Mouse (Mus musculus) embryonic facial prominence, embryonic 14.5 days (tissue): ENCODE measurements around the gene Tstd1. TPM values are rescaled to one million over a fixed set of nuclear protein-coding genes. Genes with fewer than 3 reads are reported as not detected.

Experiments
- ATAC-seq: fragments of 200-750 bp; cut with Nextera tagmentation; 2 replicates; pipeline ENCODE4 v1.8.0; 2017; ENCODE audit warnings: low read depth, moderate number of reproducible peaks, moderate TSS enrichment
- DNase-seq: peaks from one replicate; pipeline ENCODE4 v3.0.0-alpha.2; 2015; ENCODE audit warnings: low spot score
- H3K27ac ChIP-seq: fragments of 300-500 bp; sonication (generic); replicated peaks from 2 replicates; pipeline ENCODE4 v1.5.1; 2014; ENCODE audit warnings: low read depth, mild to moderate bottlenecking, low read length, moderate library complexity
- H3K27me3 ChIP-seq: fragments of 300-500 bp; sonication (generic); replicated peaks from 2 replicates; pipeline ENCODE4 v1.6.1; 2014; ENCODE audit warnings: low read length; ENCODE audit not compliant: control insufficient read depth, insufficient read depth
- H3K36me3 ChIP-seq: fragments of 300-500 bp; sonication (generic); 2 replicates; pipeline ENCODE4 v1.6.1; 2014; ENCODE audit warnings: low read length, mixed read lengths; ENCODE audit not compliant: control insufficient read depth, insufficient read depth
- H3K4me1 ChIP-seq: fragments of 300-500 bp; sonication (generic); 2 replicates; pipeline ENCODE4 v1.6.1; 2014; ENCODE audit warnings: antibody characterized with exemption, low read length; ENCODE audit not compliant: control insufficient read depth, insufficient read depth
- H3K4me2 ChIP-seq: fragments of 300-500 bp; sonication (generic); 2 replicates; pipeline ENCODE4 v1.6.1; 2014; ENCODE audit warnings: low read depth, mild to moderate bottlenecking, low read length, moderate library complexity, mixed read lengths
- H3K4me3 ChIP-seq: fragments of 300-500 bp; sonication (generic); 2 replicates; pipeline ENCODE4 v1.5.1; 2014; ENCODE audit warnings: low read depth, mild to moderate bottlenecking, low read length
- H3K9ac ChIP-seq: fragments of 300-500 bp; sonication (generic); 2 replicates; pipeline ENCODE4 v1.6.1; 2014; ENCODE audit warnings: low read depth, mild to moderate bottlenecking, low read length, moderate library complexity, mixed read lengths
- H3K9me3 ChIP-seq: fragments of 300-500 bp; sonication (generic); 2 replicates; pipeline ENCODE4 v1.6.1; 2016; ENCODE audit warnings: low read length; ENCODE audit not compliant: control insufficient read depth
- whole genome bisulfite sequencing: fragments of 180-500 bp; shearing (Covaris S2); extraction: QIAGEN DNeasy Blood & Tissue Kit; methylation state at CpG from one replicate; pipeline ENCODE4 v1.1.7; 2014; 5-methylcytosine and 5-hydroxymethylcytosine counted together
- polyA plus RNA-seq: library from polyadenylated mRNA; unstranded; fragments of >200 nt; fragmentation: Nextera tagmentation; extraction: Ambion mirVana; gene quantifications from 2 replicates; pipeline ENCODE4 v1.2.1, GENCODE M21; 2014

Gene Tstd1
- 2.0 and 3.6 TPM in 2 replicates for polyA plus RNA-seq

- WGBS = 83% methylated on average over 5 of the region's 5 CpGs
- no peak within 1 kb of the TSS for H3K4me2 ChIP-seq
- no peak within 1 kb of the TSS for H3K9ac ChIP-seq
- no peak within 1 kb of the TSS for H3K4me3 ChIP-seq
- H3K27ac ChIP-seq = peak within 1 kb of the TSS; percentile 58
- no peak for DNase-seq
- H3K4me1 ChIP-seq = no peaks in the 10 kb centered on the region
- no peaks in the 10 kb centered on the region for H3K9me3 ChIP-seq
- no peak; the same call in 1 of the 2 replicates for ATAC-seq
- H3K36me3 ChIP-seq = peaks cover 57% of the 10 kb centered on the region
- H3K27me3 ChIP-seq = no peaks in the 10 kb centered on the region
These were observed at the start of gene Tstd1 for GRCm38 (mm10) chr1:171418660-171419059. Gene Tstd1, plus strand, starts transcription at chr1:171418872.

DNA sequence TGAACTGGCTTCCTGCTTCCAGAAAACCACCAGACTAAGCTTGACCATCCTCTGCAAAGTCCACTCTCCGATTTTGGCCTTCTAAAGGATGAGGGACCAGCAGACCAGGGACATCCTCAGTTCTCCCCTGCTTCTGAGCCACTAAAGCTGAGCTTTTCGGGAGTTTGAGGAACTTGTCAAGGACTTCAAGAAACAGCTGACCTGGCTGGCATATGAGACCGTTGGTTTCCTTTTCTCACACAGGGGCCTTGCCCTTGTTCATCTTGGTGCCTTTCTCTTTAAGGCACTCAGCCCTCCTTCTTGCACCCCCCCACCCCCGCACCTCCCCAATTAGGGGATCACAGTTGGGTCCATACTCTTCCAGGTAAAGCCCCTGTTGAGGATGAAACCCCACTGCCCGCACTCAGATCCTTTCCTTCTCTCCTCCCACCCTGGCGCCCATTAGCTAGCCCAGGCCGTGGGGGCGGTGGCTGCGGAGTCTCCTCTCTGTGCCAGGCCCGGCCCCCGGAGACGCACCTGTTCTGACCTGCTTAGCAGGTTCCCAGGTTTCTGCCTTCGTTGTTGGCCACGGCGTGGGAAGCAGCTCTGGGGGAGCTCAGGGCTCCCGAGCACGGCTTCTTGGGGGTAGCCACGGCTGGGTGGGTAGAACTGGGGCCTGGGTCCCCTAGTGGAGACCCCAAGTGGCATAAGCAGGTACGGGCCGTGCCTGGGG lies 48.7 kb upstream of the Tstd1 start, which contains the start of gene Nectin4:
TSS of gene Nectin4 (plus strand) at position 255 of the 712 bp plus-strand sequence.
- peak within 1 kb of the TSS; percentile 46 for H3K9ac ChIP-seq
- H3K27me3 ChIP-seq = no peaks in the 10 kb centered on the region
- peak within 1 kb of the TSS; percentile 31 for H3K4me2 ChIP-seq
- WGBS = 27% methylated on average over 18 of the region's 20 CpGs
- H3K9me3 ChIP-seq = no peaks in the 10 kb centered on the region
- H3K36me3 ChIP-seq = no peaks in the 10 kb centered on the region
- ATAC-seq (peak; percentile 80), DNase-seq (peak; percentile 80)
- H3K4me3 ChIP-seq = peak within 1 kb of the TSS; percentile 16
- H3K4me1 ChIP-seq = peaks cover 13% of the 10 kb centered on the region
- H3K27ac ChIP-seq = 0 out of 2 replicates have a peak within 1 kb of the TSS, but pooled peaks have one; percentile 34

DNA sequence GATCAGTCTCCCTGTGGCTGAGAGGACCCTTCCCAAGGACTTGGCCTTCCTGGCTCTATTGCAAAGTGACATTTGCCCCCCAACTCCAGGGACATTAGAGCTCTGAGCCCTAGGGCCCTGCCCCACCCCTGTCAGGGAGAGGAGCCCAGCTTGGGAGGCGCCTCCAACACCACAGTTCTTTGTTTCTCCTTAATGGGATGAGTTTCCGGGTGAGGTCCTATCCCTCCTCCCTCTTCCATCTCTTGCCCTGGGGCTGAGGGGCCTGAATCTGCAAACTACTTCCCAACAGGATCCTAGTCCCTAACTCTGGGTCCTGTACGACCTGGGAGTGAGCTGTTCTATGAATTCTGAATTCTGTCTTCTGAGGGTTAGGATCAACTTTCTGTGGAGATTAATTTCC lies 45.8 kb upstream of the Tstd1 start:
- H3K9me3 ChIP-seq = no peaks in the 10 kb centered on the region
- H3K4me2 ChIP-seq = 0 out of 2 replicates have a peak overlapping the region, but pooled peaks have one; percentile 6
- H3K36me3 ChIP-seq = no peaks in the 10 kb centered on the region
- WGBS = 29% methylated on average over 3 of the region's 3 CpGs
- H3K27ac ChIP-seq = no peak overlapping the region
- peaks cover 13% of the 10 kb centered on the region for H3K4me1 ChIP-seq
- no peak for DNase-seq
- no peak for ATAC-seq
- H3K4me3 ChIP-seq = peak overlapping the region; percentile 16; the same call in 1 of the 2 replicates
- H3K9ac ChIP-seq = no peak overlapping the region; the same call in 1 of the 2 replicates
- H3K27me3 ChIP-seq = no peaks in the 10 kb centered on the region

GRCm38 (mm10) chr1:171373946-171374345 lies 44.7 kb upstream of the Tstd1 start:
- ATAC-seq = peak; percentile 37
- DNase-seq = peak; percentile 70
- Histone ChIP-seq H3K4me1 (peaks cover 13% of the 10 kb centered on the region), H3K36me3 (no peaks in the 10 kb centered on the region), H3K9me3 (no peaks in the 10 kb centered on the region), H3K4me3 (no peak overlapping the region), H3K27me3 (no peaks in the 10 kb centered on the region), H3K4me2 (peak overlapping the region; percentile 31), H3K9ac (0 out of 2 replicates have a peak overlapping the region, but pooled peaks have one; percentile 2), H3K27ac (peak overlapping the region; percentile 77)
- WGBS = 2% methylated on average over 4 of the region's 4 CpGs

- peaks cover 11% of the 10 kb centered on the region for H3K27me3 ChIP-seq
- H3K4me1 ChIP-seq = peaks cover 20% of the 10 kb centered on the region
- no peak overlapping the region for H3K9ac ChIP-seq
- WGBS = 47% methylated on average over 9 of the region's 9 CpGs
- no peak overlapping the region for H3K4me2 ChIP-seq
- ATAC-seq = no peak
- H3K27ac ChIP-seq = no peak overlapping the region; the same call in 1 of the 2 replicates
- no peak overlapping the region for H3K4me3 ChIP-seq
- no peaks in the 10 kb centered on the region for H3K9me3 ChIP-seq
- H3K36me3 ChIP-seq = no peaks in the 10 kb centered on the region
- no peak for DNase-seq
These were observed 43.0 kb upstream of the Tstd1 start for GRCm38 (mm10) chr1:171375646-171376097.

DNA sequence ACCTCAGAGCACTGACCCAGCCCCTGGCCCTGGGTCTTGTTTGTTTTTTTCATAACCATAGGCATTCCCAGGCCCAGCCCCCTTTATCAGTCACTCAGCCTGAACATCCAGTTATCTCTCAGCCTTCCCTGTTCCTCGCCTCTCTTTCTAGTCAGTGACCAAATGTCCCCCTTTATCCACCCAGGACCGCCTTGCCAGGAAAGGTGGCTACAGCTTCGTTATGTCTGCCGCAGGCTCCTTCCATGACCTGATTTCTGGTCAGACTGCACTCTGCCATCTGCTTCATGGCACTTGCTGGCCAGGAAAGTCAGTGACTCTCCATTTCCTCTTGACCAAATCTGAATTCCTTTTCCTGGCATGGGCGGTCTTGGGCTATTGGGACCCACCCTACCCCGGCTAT lies 40.4 kb upstream of the Tstd1 start:
- Histone ChIP-seq H3K4me1 (peaks cover 17% of the 10 kb centered on the region), H3K9ac (no peak overlapping the region), H3K27ac (no peak overlapping the region), H3K4me3 (no peak overlapping the region), H3K36me3 (no peaks in the 10 kb centered on the region), H3K4me2 (no peak overlapping the region), H3K27me3 (peaks cover 14% of the 10 kb centered on the region), H3K9me3 (no peaks in the 10 kb centered on the region)
- ATAC-seq = no peak
- DNase-seq = no peak
- 89% methylated on average over 6 of the region's 6 CpGs for WGBS

DNA sequence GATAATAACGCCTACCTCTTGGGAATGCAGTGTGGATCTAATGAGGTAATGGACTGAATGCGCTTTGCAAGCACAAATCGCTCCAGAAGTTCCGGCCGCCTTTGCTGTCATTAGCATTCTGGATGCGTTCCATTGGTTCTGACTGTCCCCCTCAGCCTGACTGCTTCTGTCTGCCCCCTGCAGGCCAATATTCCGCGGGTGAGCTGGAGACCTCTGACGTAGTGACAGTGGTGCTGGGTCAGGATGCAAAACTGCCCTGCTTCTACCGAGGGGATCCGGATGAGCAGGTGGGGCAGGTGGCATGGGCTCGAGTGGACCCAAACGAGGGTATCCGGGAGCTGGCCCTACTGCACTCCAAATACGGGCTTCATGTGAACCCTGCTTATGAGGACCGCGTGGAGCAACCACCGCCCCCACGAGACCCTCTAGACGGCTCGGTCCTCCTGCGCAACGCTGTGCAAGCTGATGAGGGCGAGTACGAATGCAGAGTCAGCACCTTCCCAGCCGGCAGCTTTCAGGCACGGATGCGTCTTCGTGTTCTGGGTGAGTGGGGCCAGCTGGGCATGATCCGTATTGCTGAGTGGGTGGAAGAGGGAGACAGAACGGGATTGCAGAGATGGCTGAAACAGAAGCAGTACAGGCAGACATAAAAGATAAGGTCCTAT lies 38.6 kb upstream of the Tstd1 start:
- no peak overlapping the region for H3K27ac ChIP-seq
- peak overlapping the region; percentile 49 for H3K4me2 ChIP-seq
- H3K4me1 ChIP-seq = peaks cover 7% of the 10 kb centered on the region; the same call in 1 of the 2 replicates
- 0 out of 2 replicates have a peak overlapping the region, but pooled peaks have one; percentile 21 for H3K9ac ChIP-seq
- peak overlapping the region; percentile 26 for H3K4me3 ChIP-seq
- peak; percentile 66 for ATAC-seq
- H3K27me3 ChIP-seq = peaks cover 14% of the 10 kb centered on the region
- peak; percentile 77 for DNase-seq
- H3K9me3 ChIP-seq = no peaks in the 10 kb centered on the region
- 5% methylated on average over 31 of the region's 31 CpGs for WGBS
- no peaks in the 10 kb centered on the region for H3K36me3 ChIP-seq

- Histone ChIP-seq H3K4me1 (peaks cover 7% of the 10 kb centered on the region; the same call in 1 of the 2 replicates), H3K9me3 (no peaks in the 10 kb centered on the region), H3K36me3 (no peaks in the 10 kb centered on the region), H3K27ac (no peak overlapping the region), H3K27me3 (peaks cover 14% of the 10 kb centered on the region), H3K4me3 (no peak overlapping the region), H3K9ac (no peak overlapping the region), H3K4me2 (no peak overlapping the region)
- ATAC-seq (no peak), DNase-seq (no peak)
- 79% methylated on average over 11 of the region's 11 CpGs for WGBS
These were observed 36.5 kb upstream of the Tstd1 start for GRCm38 (mm10) chr1:171382096-171382620.
